Mouse (Mus musculus) hematopoietic stem cell, adult 5-6 weeks (primary cell): ENCODE measurements at regions not wholly inside any gene's neighbourhood (a gene's known extent, or its start where the extent isn't known, plus 50 kb on each side); places are given as distances from the start of the nearest gene placed in this dataset.
A peak's percentile ranks its signal among the peaks of the same experiment; 100 is the strongest.
"Not testable (repeated sequence)": the region's sequence is repeated elsewhere in the genome, so short reads cannot be mapped to it uniquely, and the experiment has no call there.

Experiments used
- ATAC-seq, 2 experiments: fragments of 125-278 bp in 1 of 2; replicated peaks in 1 of 2; 2 replicates each; pipeline ENCODE4 v1.8.0; 2016 to 2017; ENCODE audit warnings: inconsistent platforms in 2 of 2, mild to moderate bottlenecking in 2 of 2, moderate number of reproducible peaks in 2 of 2, low read depth in 1 of 2, moderate TSS enrichment in 1 of 2; ENCODE audit not compliant: low FRiP score in 2 of 2, poor library complexity in 2 of 2, severe bottlenecking in 2 of 2, insufficient read depth in 1 of 2, low TSS enrichment in 1 of 2

DNA sequence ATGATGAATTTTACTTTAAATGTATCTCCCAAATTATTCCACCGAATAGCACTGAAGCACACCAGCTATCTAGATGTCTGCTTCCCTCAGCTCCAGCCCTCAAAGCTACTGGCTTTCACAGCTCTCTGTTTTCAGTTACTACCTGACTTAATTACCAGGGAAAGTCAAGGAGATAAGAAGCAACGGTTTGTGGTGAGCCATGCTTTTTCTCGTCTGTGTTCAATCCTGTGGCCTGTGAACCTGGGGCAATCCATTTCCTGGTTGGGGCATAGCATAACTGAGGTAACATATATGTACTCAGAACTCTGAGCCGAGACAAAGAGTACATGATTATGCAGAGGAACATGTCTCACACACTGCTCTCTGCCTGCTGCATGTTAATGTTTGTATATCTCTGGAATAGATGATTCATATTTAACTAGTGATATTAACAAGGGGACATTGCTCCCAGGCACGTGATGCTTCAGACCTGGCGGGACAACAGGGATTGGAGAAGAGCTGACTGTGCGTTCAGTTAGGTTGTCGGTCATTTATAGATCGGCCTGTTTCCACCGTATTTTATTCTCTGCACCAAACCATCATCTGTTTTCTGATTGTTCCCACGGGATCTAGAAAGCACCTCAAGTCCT, 453.3 kb downstream of the Dad1 start:
- ATAC-seq = no peak

- 0 out of 4 replicates have a peak, but pooled peaks of 1 of the 2 experiments have one; percentile 37 for ATAC-seq
These were observed 458.7 kb downstream of the Dad1 start for GRCm38 (mm10) chr14:53795160-53795559.

- ATAC-seq = no peak
These were observed 459.4 kb downstream of the Dad1 start for GRCm38 (mm10) chr14:53794527-53794926.

DNA sequence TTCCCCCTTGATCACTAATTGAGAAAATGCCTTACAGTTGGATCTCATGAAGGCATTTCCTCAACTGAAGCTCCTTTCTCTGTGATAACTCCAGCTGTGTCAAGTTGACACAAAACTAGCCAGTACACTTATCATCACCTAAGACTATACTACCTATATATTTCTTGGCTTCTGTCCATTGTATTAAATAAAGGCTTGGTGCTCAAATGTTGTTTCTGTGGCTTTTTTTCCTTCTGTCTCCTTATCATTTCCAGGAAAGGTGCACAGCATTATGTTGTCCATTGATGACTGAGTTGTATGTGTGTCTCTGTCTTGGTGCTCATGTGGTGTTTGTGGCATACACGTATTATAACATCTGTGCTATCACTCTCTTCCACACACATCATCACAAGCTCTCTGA, 461.5 kb downstream of the Dad1 start:
- ATAC-seq = not testable (repeated sequence)

- ATAC-seq = not testable (repeated sequence)
These were observed 468.4 kb downstream of the Dad1 start for GRCm38 (mm10) chr14:53785547-53785946.

- ATAC-seq = no peak
These were observed 476.5 kb downstream of the Dad1 start for GRCm38 (mm10) chr14:53777375-53777774.

- ATAC-seq = peak; percentile 67 to 69; a peak in 3 of 4 replicates
These were observed 477.2 kb downstream of the Dad1 start for GRCm38 (mm10) chr14:53776717-53777116.

DNA sequence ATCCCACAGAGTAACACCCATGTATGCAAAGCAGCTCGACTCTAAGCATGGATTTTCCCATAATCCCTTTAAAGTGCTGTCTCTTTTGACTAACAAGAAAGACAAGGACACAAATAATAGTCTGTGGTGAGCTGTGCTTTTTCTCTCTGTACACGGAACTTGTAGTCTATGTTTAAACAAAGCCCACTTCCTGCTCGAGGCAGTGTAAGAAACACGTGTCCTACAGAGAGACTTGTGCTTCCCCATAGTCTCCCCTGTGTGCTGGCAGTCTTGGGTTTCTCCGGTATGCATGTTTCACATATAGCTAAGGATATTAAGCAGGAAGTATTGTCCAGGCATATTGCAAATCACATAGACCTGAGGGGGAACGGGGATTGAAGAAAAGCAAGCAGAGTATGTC, 487.4 kb downstream of the Dad1 start:
- peak; percentile 65 to 78; a peak in 3 of 4 replicates for ATAC-seq

DNA sequence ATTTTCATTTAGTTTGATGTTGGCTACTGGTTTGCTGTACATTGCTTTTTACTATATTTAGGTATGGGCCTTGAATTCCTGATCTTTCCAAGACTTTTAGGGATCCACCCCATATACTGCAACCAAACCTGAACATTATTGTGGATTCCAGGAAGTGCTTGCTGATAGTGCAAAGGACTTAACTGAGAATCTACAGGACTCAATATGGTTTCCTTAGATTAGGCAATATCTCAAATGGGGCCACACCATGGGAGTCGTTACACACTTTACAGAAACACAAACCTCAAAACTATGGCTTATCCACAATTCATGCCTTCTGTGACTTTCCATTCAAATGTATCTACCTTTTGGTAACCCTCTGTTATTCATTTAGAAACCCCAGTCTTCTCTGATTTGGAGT, 488.0 kb downstream of the Dad1 start:
- ATAC-seq = not testable (repeated sequence)

- ATAC-seq = peak; percentile 69 to 71; a peak in 2 of 4 replicates
These were observed 493.3 kb downstream of the Dad1 start for GRCm38 (mm10) chr14:53760578-53760977.

DNA sequence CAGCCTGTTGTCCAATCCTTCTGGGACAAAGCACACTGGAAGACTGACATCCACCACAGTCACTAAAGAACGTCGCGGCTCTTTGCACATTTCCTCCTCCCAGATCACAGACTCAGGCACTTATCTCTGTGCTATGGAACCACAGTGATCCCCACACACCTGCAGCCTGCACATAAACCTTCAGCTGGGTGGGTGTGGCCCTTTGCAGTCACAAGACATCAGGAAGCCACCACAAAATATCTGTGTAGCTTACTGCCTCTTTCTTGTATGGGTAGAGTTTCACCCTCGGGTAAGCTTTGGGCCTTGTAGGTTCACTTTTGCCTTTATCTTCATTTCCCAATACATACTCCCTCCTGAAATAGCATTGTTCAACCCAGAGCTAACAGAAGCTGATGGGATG, 496.1 kb downstream of the Dad1 start:
- not testable (repeated sequence) for ATAC-seq

DNA sequence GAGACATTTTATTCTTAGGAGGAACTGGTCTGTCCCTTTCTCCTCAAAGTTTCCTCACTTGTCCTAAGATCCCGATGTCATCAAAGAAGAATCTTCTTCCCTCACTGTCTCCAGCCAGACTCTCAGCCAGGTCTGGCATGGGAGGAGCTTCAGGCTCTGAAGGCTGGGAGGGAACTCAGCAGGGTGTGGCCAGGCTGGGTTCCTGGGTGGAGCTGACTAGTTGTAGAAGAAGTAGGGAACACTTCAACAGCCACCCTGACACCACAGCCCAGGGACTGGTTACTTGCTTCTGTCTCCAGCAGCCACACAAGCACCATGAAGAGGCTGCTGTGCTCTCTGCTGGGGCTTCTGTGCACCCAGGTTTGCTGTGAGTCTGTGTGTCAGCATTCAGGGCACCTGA, 496.8 kb downstream of the Dad1 start:
- not testable (repeated sequence) for ATAC-seq

DNA sequence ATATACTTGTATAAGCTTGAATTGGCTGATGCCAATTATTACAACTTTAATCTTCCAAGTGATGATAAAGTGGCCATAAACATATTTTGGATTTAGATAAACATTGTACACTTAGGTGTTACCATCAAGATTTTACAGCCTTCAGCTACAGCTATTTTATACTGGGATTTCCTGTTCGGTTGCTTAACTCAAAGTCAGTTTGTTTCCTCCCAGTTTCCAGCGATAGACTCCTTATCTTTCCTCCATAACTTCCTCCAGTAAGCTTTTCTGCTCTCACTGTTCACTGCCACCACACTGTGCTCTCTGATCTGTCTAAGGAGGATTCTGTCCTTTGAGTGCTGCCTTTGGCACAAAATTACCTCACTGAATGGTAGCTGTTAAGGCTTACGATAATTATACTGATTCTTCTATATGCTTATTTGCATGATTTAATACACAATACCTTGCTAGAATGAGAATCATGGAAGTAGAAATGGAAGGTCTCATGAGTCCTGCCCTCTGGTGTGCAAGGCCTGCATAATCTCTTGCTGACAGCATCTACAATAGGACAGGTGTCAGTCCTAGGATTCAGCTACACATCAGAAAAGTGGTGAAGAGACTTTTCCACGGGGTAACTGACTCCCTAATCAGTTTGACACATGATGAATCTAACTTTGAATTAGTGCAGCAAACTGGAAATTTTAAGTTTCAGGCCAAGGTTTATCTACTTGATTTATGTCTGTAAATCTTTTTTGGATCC, 503.0 kb downstream of the Dad1 start:
- ATAC-seq = peak; percentile 46 to 56; a peak in 3 of 4 replicates

DNA sequence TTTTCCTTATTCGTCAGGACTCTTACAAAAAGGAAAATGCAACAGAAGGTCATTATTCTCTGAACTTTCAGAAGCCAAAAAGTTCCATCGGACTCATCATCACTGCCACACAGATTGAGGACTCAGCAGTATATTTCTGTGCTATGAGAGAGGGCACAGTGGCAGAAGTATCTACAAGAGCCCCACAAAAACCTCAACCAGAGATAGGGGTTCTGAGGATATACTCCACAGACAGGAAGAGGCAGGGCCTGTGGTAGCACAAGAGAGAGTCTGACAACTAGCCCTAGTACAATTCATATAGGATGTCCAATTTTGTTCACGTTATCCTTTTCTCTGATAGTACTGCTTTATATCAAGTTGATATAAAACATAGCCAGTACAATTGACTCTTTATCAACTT, 510.4 kb downstream of the Dad1 start:
- peak in 1 of 2 experiments; percentile 39; a peak in 1 of 4 replicates for ATAC-seq

GRCm38 (mm10) chr14:53742864-53743263, 511.0 kb downstream of the Dad1 start:
- peak; percentile 65 to 75 for ATAC-seq

DNA sequence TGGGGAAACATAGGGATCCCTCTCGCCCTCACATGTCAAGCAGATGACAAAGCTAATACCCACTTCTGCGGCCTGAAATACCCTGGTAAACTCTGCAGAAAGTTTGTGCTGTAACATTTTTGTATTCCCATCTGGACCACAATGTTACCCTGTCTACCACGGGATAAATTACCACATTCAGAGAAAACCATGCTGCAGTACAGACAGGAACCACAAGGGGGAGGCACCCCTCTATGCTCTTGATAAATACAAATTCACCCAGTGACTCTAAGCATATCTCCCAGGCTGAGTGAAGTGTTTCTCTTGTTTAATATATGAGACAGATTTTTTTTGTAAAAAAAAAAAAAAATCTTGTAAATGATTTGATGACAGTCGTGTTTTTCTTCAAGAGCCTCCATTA, 512.7 kb downstream of the Dad1 start:
- ATAC-seq = peak; percentile 71 to 77

DNA sequence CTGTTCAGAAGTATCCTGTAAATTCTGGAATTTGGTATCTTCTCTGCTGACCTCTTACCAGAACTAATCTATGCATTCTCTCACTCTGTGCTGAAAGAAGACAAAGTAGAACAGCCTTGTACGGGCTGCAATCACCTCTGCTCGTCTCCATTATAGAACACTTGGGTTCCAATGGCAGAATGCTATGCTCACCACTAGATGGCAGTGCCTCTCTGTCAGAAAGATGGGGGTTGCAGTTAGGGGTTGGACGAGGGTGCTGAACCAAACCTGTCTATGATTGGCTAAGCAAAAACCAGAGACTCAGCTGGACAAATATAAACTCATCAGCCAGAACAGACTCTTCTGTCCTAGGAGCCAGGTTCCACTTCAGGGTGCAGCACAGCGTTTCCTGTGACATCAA, 515.9 kb downstream of the Dad1 start:
- ATAC-seq = peak; percentile 72 to 85

GRCm38 (mm10) chr14:53736274-53736673, 517.6 kb downstream of the Dad1 start:
- not testable (repeated sequence) for ATAC-seq

- ATAC-seq = not testable (repeated sequence)
These were observed 522.3 kb downstream of the Dad1 start for GRCm38 (mm10) chr14:53731600-53731999.
